Mouse (Mus musculus): ENCODE measurements at regions not wholly inside any gene's neighbourhood (a gene's known extent, or its start where the extent isn't known, plus 50 kb on each side); places are given as distances from the start of the nearest gene placed in this dataset.

DNA sequence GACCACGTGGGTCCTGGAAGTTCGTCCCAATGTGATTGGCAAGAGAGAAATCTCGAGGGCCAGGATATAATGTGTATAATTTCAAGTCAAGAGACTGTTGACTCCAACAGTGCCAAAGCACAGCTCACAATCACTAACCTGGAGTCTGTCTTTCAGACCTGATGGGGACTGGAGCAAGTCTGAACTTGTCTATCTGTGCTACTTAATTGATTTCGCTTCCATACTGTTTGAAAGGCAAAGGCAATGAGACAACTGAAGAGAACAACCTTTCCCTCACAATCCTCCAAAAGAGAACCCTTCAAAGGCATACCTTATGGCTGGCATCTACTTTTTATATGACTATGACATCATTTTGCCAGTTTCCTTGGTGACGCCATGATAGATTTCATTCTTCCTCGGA, 390.5 kb upstream of the Pkdcc start:
- Histone ChIP-seq H3K4me3 (ENCODE audit: low read depth, low read length) (no peak overlapping the region), H3K9me3 (replicated peaks) (peaks cover 11% of the 10 kb centered on the region), H3K36me3 (replicated peaks) (no peaks in the 10 kb centered on the region), H3K4me1 (ENCODE audit: insufficient read depth, low read depth, low read length) (no peaks in the 10 kb centered on the region), H3K27me3 (ENCODE audit: insufficient read depth, low read length) (no peaks in the 10 kb centered on the region)
- no peak for TF ChIP-seq GATA2 (IDR thresholded peaks at IDR 0.05; ENCODE audit: borderline replicate concordance, low read depth, low read length)
- no peak for TF ChIP-seq TAL1 (conservative IDR thresholded peaks at IDR 0.05; ENCODE audit: low read depth, low read length)
- TF ChIP-seq GATA1 (IDR thresholded peaks at IDR 0.05; ENCODE audit: borderline replicate concordance, low read length): no peak
- no peak for TF ChIP-seq CTCF (IDR thresholded peaks at IDR 0.05; ENCODE audit: low read depth, low read length)
- no peak for TF ChIP-seq POLR2AphosphoS5 (IDR thresholded peaks at IDR 0.05; ENCODE audit: insufficient replicate concordance, low read depth, low read length)
- no peak for ATAC-seq (ENCODE audit: extremely low read depth, insufficient number of reproducible peaks, low FRiP score, poor library complexity, severe bottlenecking)
- no peak for DNase-seq (ENCODE audit: low spot score)

DNA sequence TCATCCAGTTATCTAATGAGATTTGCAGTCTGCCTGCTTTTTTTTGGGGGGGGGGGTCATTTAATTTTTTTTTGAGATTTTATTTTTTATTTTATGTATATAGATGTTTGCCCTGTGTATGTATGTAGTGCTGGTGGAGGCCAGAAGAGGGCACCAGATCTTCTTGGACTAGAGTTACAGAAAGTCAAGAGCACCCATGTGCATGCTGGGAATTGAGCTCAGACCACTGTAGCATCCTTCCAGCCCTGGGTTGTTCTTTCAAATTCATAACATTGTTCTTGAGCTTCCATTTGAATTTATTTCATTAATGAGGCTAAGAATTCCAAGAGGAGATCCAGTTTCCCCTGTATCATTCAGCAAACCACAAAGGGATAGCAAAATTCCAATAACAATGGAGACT, 387.9 kb upstream of the Pkdcc start:
- Histone ChIP-seq H3K4me3 (ENCODE audit: low read depth, low read length) (no peak overlapping the region), H3K9me3 (replicated peaks) (peaks cover 8% of the 10 kb centered on the region), H3K36me3 (replicated peaks) (no peaks in the 10 kb centered on the region), H3K4me1 (ENCODE audit: insufficient read depth, low read depth, low read length) (no peaks in the 10 kb centered on the region), H3K27me3 (ENCODE audit: insufficient read depth, low read length) (no peaks in the 10 kb centered on the region)
- TF ChIP-seq POLR2AphosphoS5 (IDR thresholded peaks at IDR 0.05; ENCODE audit: insufficient replicate concordance, low read depth, low read length): no peak
- TF ChIP-seq CTCF (IDR thresholded peaks at IDR 0.05; ENCODE audit: low read depth, low read length): no peak
- TF ChIP-seq GATA2 (IDR thresholded peaks at IDR 0.05; ENCODE audit: borderline replicate concordance, low read depth, low read length): no peak
- no peak for TF ChIP-seq GATA1 (IDR thresholded peaks at IDR 0.05; ENCODE audit: borderline replicate concordance, low read length)
- TF ChIP-seq TAL1 (conservative IDR thresholded peaks at IDR 0.05; ENCODE audit: low read depth, low read length): no peak
- ATAC-seq (ENCODE audit: extremely low read depth, insufficient number of reproducible peaks, low FRiP score, poor library complexity, severe bottlenecking) (no peak), DNase-seq (ENCODE audit: low spot score) (no peak)

DNA sequence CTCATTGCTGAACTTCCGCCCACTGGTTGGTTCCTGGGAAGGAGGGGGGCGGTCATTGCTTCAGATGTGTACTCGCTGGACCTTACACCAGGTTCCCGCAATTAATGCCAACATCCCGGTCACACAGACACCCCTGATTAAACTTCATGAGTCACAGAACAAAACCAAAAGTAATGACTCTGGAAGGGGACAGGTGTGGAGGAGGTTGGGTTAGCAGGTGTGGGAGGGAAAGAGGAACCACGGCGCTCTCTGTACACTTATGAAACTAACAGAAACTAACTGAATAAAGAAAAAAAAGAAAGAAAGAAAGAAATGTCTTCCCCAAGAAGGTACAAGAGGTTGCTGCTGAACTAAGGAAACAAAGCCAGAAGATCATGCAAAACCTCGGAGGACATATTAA, 387.3 kb upstream of the Pkdcc start:
- H3K4me3 ChIP-seq (ENCODE audit: low read depth, low read length): no peak overlapping the region
- DNase-seq (ENCODE audit: low spot score) (no peak), ATAC-seq (ENCODE audit: extremely low read depth, insufficient number of reproducible peaks, low FRiP score, poor library complexity, severe bottlenecking) (no peak)
- TF ChIP-seq TAL1 (conservative IDR thresholded peaks at IDR 0.05; ENCODE audit: low read depth, low read length): no peak
- TF ChIP-seq GATA2 (IDR thresholded peaks at IDR 0.05; ENCODE audit: borderline replicate concordance, low read depth, low read length): no peak
- no peak for TF ChIP-seq POLR2AphosphoS5 (IDR thresholded peaks at IDR 0.05; ENCODE audit: insufficient replicate concordance, low read depth, low read length)
- TF ChIP-seq CTCF (IDR thresholded peaks at IDR 0.05; ENCODE audit: low read depth, low read length): no peak
- no peak for TF ChIP-seq GATA1 (IDR thresholded peaks at IDR 0.05; ENCODE audit: borderline replicate concordance, low read length)
- no peaks in the 10 kb centered on the region for H3K4me1 ChIP-seq (ENCODE audit: insufficient read depth, low read depth, low read length)
- H3K36me3 ChIP-seq (replicated peaks): no peaks in the 10 kb centered on the region
- peaks cover 8% of the 10 kb centered on the region for H3K9me3 ChIP-seq (replicated peaks)
- no peaks in the 10 kb centered on the region for H3K27me3 ChIP-seq (ENCODE audit: insufficient read depth, low read length)

DNA sequence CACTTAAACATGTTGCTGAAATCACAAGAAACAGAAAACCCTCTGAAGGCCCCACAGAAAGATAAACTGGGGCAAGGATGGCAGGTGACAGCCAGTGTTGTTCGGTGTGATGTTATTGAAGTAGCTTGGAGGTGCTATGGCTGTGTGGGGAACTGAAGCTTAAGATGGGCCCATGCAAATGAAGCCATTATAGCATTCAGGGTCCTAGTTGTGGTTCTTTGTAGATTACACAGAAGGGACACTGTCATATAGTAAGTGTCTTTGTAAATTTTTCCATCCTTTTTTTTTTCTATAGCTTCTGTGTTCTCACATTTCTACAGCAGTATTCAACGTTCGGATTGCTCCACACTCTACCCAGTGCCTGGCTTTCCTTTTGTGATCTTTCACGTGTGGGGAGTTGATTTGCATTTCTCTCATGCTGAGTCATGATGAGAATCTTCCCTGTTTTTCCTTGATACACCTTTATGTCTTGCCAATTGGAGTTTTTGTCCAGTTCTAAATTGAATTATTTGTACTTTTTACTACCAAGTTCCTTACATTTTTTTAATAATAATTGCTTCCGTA, 386.6 kb upstream of the Pkdcc start:
- no peaks in the 10 kb centered on the region for H3K27me3 ChIP-seq (ENCODE audit: insufficient read depth, low read length)
- no peak for TF ChIP-seq CTCF (IDR thresholded peaks at IDR 0.05; ENCODE audit: low read depth, low read length)
- no peak for TF ChIP-seq GATA2 (IDR thresholded peaks at IDR 0.05; ENCODE audit: borderline replicate concordance, low read depth, low read length)
- no peak for TF ChIP-seq TAL1 (conservative IDR thresholded peaks at IDR 0.05; ENCODE audit: low read depth, low read length)
- TF ChIP-seq POLR2AphosphoS5 (IDR thresholded peaks at IDR 0.05; ENCODE audit: insufficient replicate concordance, low read depth, low read length): no peak
- TF ChIP-seq GATA1 (IDR thresholded peaks at IDR 0.05; ENCODE audit: borderline replicate concordance, low read length): no peak
- H3K9me3 ChIP-seq (replicated peaks): peaks cover 8% of the 10 kb centered on the region
- no peaks in the 10 kb centered on the region for H3K36me3 ChIP-seq (replicated peaks)
- DNase-seq (ENCODE audit: low spot score): no peak
- ATAC-seq (ENCODE audit: extremely low read depth, insufficient number of reproducible peaks, low FRiP score, poor library complexity, severe bottlenecking): no peak
- no peak overlapping the region for H3K4me3 ChIP-seq (ENCODE audit: low read depth, low read length)
- H3K4me1 ChIP-seq (ENCODE audit: insufficient read depth, low read depth, low read length): no peaks in the 10 kb centered on the region

DNA sequence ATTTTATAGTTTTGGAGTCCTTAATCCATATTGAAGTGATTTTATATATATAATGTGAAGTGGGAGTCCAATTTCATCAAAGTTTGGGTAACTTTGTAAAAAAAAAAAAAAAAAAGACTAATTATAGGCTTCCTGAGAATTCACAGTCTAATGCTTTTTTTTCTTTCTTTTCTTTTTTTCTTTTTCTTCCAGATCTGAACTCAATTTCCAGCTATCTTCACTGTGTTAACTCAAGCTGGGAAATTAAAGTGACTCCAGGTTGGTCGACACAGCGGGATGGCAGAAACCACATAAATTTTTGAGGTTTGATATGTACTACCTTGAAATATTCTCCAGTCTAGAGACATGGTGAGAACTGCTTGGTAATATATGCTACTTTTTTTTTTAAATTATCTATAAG, 385.7 kb upstream of the Pkdcc start:
- Histone ChIP-seq H3K9me3 (replicated peaks) (peaks cover 11% of the 10 kb centered on the region), H3K27me3 (ENCODE audit: insufficient read depth, low read length) (no peaks in the 10 kb centered on the region), H3K36me3 (replicated peaks) (no peaks in the 10 kb centered on the region), H3K4me3 (ENCODE audit: low read depth, low read length) (no peak overlapping the region), H3K4me1 (ENCODE audit: insufficient read depth, low read depth, low read length) (no peaks in the 10 kb centered on the region)
- no peak for DNase-seq (ENCODE audit: low spot score)
- no peak for TF ChIP-seq TAL1 (conservative IDR thresholded peaks at IDR 0.05; ENCODE audit: low read depth, low read length)
- TF ChIP-seq POLR2AphosphoS5 (IDR thresholded peaks at IDR 0.05; ENCODE audit: insufficient replicate concordance, low read depth, low read length): no peak
- TF ChIP-seq GATA2 (IDR thresholded peaks at IDR 0.05; ENCODE audit: borderline replicate concordance, low read depth, low read length): no peak
- no peak for TF ChIP-seq GATA1 (IDR thresholded peaks at IDR 0.05; ENCODE audit: borderline replicate concordance, low read length)
- TF ChIP-seq CTCF (IDR thresholded peaks at IDR 0.05; ENCODE audit: low read depth, low read length): no peak
- ATAC-seq (ENCODE audit: extremely low read depth, insufficient number of reproducible peaks, low FRiP score, poor library complexity, severe bottlenecking): no peak

DNA sequence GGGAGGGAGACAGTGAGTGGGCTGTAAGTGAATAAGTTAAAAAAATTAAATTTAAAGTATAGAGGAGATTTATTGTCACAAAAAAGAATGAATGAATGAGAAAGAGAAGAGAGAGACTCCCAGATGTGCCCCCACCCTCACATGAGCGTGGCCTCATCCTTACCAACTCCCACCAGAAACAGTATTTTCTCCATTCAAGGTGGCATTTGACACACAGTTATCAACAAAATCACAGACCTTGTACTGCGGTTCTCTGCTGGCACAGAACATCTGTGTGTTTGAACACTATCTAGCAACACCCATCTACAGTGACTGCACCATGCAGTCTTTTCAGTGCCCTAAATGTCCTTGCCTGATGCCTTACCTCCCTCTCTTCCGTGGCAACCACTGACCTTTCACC, 380.9 kb upstream of the Pkdcc start:
- H3K9me3 ChIP-seq (replicated peaks): peaks cover 15% of the 10 kb centered on the region
- no peak for ATAC-seq (ENCODE audit: extremely low read depth, insufficient number of reproducible peaks, low FRiP score, poor library complexity, severe bottlenecking)
- DNase-seq (ENCODE audit: low spot score): no peak
- no peaks in the 10 kb centered on the region for H3K27me3 ChIP-seq (ENCODE audit: insufficient read depth, low read length)
- no peaks in the 10 kb centered on the region for H3K4me1 ChIP-seq (ENCODE audit: insufficient read depth, low read depth, low read length)
- H3K36me3 ChIP-seq (replicated peaks): no peaks in the 10 kb centered on the region
- no peak overlapping the region for H3K4me3 ChIP-seq (ENCODE audit: low read depth, low read length)
- TF ChIP-seq GATA1 (IDR thresholded peaks at IDR 0.05; ENCODE audit: borderline replicate concordance, low read length) (no peak), TAL1 (conservative IDR thresholded peaks at IDR 0.05; ENCODE audit: low read depth, low read length) (no peak), CTCF (IDR thresholded peaks at IDR 0.05; ENCODE audit: low read depth, low read length) (no peak), POLR2AphosphoS5 (IDR thresholded peaks at IDR 0.05; ENCODE audit: insufficient replicate concordance, low read depth, low read length) (no peak), GATA2 (IDR thresholded peaks at IDR 0.05; ENCODE audit: borderline replicate concordance, low read depth, low read length) (no peak)
